Comparison of ENCODE assay signal across 14 mouse cellular contexts in the genomic region with DNA sequence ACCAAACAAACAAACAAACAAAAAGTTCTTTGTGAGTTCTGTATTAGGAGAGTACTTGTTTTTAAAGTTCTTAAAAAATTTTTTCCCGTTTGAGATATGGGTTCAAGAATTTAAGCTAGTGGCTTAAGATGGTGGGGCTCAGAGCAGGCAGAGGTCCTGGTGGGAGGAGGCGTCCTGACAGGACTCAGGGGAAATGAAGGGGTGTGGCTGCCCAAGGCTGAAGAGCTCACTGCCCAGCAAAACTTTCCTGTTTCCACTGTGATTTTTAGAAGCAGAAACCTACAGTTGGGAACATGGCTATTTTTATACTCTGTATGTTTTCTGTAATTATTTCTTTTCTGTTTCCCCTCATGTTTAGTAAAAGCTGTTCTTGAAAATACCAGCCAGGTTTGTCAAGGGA. TPM values are rescaled to one million over a fixed set of nuclear protein-coding genes. Genes with fewer than 3 reads are reported as not detected.
DNase-seq lines count a peak whose midpoint lies in the region; ATAC-seq lines count a peak whose summit lies in the region.
"Had no signal": no experiment of that assay in that cellular context is flagged by ENCODE, and none has a peak within 500 bp of the region (broad histone marks: within the 10 kb centered on the region; RNA-seq: fewer than 3 reads in every experiment).

No protein-coding gene starts in this region.

- H3K4me3 ChIP-seq in heart, embryonic 12.5 days: no peak overlapping the region
- no peak overlapping the region for H3K4me3 ChIP-seq in liver, embryonic 12.5 days
- no peak overlapping the region for H3K4me3 ChIP-seq in liver, embryonic 11.5 days (ENCODE audit: low read depth, low read length)
- H3K4me3 ChIP-seq in forebrain, embryonic 10.5 days: no peak overlapping the region
- H3K4me3 ChIP-seq: forebrain, embryonic 13.5 days; neural tube, embryonic 13.5 days had no signal

- no peak overlapping the region for H3K9ac ChIP-seq in heart, embryonic 12.5 days
- no peak overlapping the region for H3K9ac ChIP-seq in liver, embryonic 12.5 days
- no peak overlapping the region for H3K9ac ChIP-seq in liver, embryonic 11.5 days (ENCODE audit: low read depth, low read length)
- H3K9ac ChIP-seq: forebrain, embryonic 13.5 days; neural tube, embryonic 13.5 days had no signal

- ATAC-seq in heart, embryonic 12.5 days (ENCODE audit: insufficient number of reproducible peaks, low FRiP score): no peak
- ATAC-seq in liver, embryonic 12.5 days: 0 out of 2 replicates have a peak, but pooled peaks have one; percentile 51
- ATAC-seq in liver, embryonic 11.5 days (replicated peaks; ENCODE audit: low FRiP score): no peak
- ATAC-seq in activated CD4-positive, CD25-positive, alpha-beta regulatory T cell, adult 4 months: no peak
- ATAC-seq: forebrain, embryonic 13.5 days; Patski had no signal

- H3K36me3 ChIP-seq in heart, embryonic 12.5 days: no peaks in the 10 kb centered on the region
- no peaks in the 10 kb centered on the region for H3K36me3 ChIP-seq in liver, embryonic 12.5 days
- no peaks in the 10 kb centered on the region for H3K36me3 ChIP-seq in liver, embryonic 11.5 days (ENCODE audit: control insufficient read depth, insufficient read depth, low read length)
- no peaks in the 10 kb centered on the region for H3K36me3 ChIP-seq in forebrain, embryonic 10.5 days (replicated peaks)
- H3K36me3 ChIP-seq: neural tube, embryonic 13.5 days had no signal

- DNase-seq in heart, adult 11 months: peak; percentile 95
- no peak for DNase-seq in liver, embryonic 11.5 days (ENCODE audit: low spot score)
- DNase-seq in heart, postnatal 10 days: peak; percentile 38 to 39
- peak; percentile 42 to 53 for DNase-seq in kidney, postnatal 36 days
- no peak for DNase-seq in forebrain, embryonic 10.5 days (ENCODE audit: extremely low spot score, low spot score)
- DNase-seq: B cell, adult 2 months; cerebellum, adult 9-11 months; lung, postnatal 14 days had no signal

- no peaks in the 10 kb centered on the region for H3K4me1 ChIP-seq in heart, embryonic 12.5 days (replicated peaks)
- peaks cover 23% of the 10 kb centered on the region for H3K4me1 ChIP-seq in liver, embryonic 12.5 days
- H3K4me1 ChIP-seq in liver, embryonic 11.5 days (replicated peaks; ENCODE audit: control insufficient read depth, insufficient read depth, low read length): no peaks in the 10 kb centered on the region
- no peaks in the 10 kb centered on the region for H3K4me1 ChIP-seq in forebrain, embryonic 10.5 days
- H3K4me1 ChIP-seq: neural tube, embryonic 13.5 days had no signal

- no peak overlapping the region for H3K4me2 ChIP-seq in heart, embryonic 12.5 days
- no peak overlapping the region for H3K4me2 ChIP-seq in liver, embryonic 12.5 days
- H3K4me2 ChIP-seq in liver, embryonic 11.5 days: no peak overlapping the region
- H3K4me2 ChIP-seq: forebrain, embryonic 13.5 days; neural tube, embryonic 13.5 days had no signal

- WGBS in heart, embryonic 12.5 days: 27% methylated on average over 2 of the region's 2 CpGs
- WGBS in liver, embryonic 12.5 days (ENCODE audit: insufficient replicate concordance): 14% methylated on average over 2 of the region's 2 CpGs
- 22% methylated on average over 2 of the region's 2 CpGs for whole genome bisulfite sequencing in liver, embryonic 11.5 days
- 58% methylated on average over 2 of the region's 2 CpGs for WGBS in forebrain, embryonic 10.5 days

- no peak overlapping the region for H3K27ac ChIP-seq in heart, embryonic 12.5 days (ENCODE audit: poor library complexity, severe bottlenecking)
- H3K27ac ChIP-seq in liver, embryonic 12.5 days: no peak overlapping the region
- H3K27ac ChIP-seq in liver, embryonic 11.5 days (ENCODE audit: low read depth, low read length): no peak overlapping the region
- no peak overlapping the region for H3K27ac ChIP-seq in forebrain, embryonic 10.5 days
- H3K27ac ChIP-seq: forebrain, embryonic 13.5 days; neural tube, embryonic 13.5 days had no signal

- peaks cover 4% of the 10 kb centered on the region for H3K9me3 ChIP-seq in heart, embryonic 12.5 days (replicated peaks)
- H3K9me3 ChIP-seq in liver, embryonic 12.5 days (replicated peaks): no peaks in the 10 kb centered on the region
- no peaks in the 10 kb centered on the region for H3K9me3 ChIP-seq in liver, embryonic 11.5 days (ENCODE audit: control insufficient read depth, low read length)
- no peaks in the 10 kb centered on the region for H3K9me3 ChIP-seq in forebrain, embryonic 10.5 days
- H3K9me3 ChIP-seq: forebrain, embryonic 13.5 days; neural tube, embryonic 13.5 days had no signal

- intact Hi-C loops in heart, postnatal 10 days (cut with DNase I): no loop called here

- H3K27me3 ChIP-seq in heart, embryonic 12.5 days (replicated peaks): no peaks in the 10 kb centered on the region
- H3K27me3 ChIP-seq in liver, embryonic 12.5 days (replicated peaks): peaks cover 3% of the 10 kb centered on the region; the same call in 1 of the 2 replicates
- no peaks in the 10 kb centered on the region for H3K27me3 ChIP-seq in liver, embryonic 11.5 days (replicated peaks; ENCODE audit: control insufficient read depth, insufficient read depth, low read length)
- H3K27me3 ChIP-seq in forebrain, embryonic 10.5 days (ENCODE audit: poor library complexity, severe bottlenecking): no peaks in the 10 kb centered on the region
- H3K27me3 ChIP-seq: forebrain, embryonic 13.5 days; neural tube, embryonic 13.5 days; Patski had no signal

RNA-seq across cellular contexts. Expression of gene Picalm, which starts 38.3 kb away (rescaled TPM):
- polyA plus RNA-seq in heart, embryonic 12.5 days (2016; fragmentation: Nextera tagmentation; extraction: Ambion mirVana): 38.8 and 40.7 TPM in 2 replicates
- 71.1 and 73.2 TPM in 2 replicates for polyA plus RNA-seq in liver, embryonic 12.5 days (2016; fragmentation: Nextera tagmentation; extraction: Ambion mirVana)
- 62.6 and 65.9 TPM in 2 replicates for polyA plus RNA-seq in liver, embryonic 11.5 days (2014; fragmentation: Nextera tagmentation; extraction: Ambion mirVana)
- 100 to 1,000 TPM; 218 to 284 TPM for total RNA-seq in heart, postnatal 10 days (2021)
- 10 to 100 TPM; 49.7 to 85.7 TPM for polyA plus RNA-seq in activated CD4-positive, CD25-positive, alpha-beta regulatory T cell, adult 4 months (2017; shearing (Covaris generic))
- polyA plus RNA-seq in forebrain, embryonic 10.5 days (2016; fragmentation: Nextera tagmentation; extraction: Ambion mirVana): 22.9 and 25.0 TPM in 2 replicates

Comparison
In these comparisons a context has a peak if more than half of its experiments do, and no peak if none do; other contexts are left out.
1. DNase-seq: peak in heart, adult 11 months (single experiment), heart, postnatal 10 days (2 of 2) and kidney, postnatal 36 days (2 of 2); none in liver, embryonic 11.5 days (single experiment) and forebrain, embryonic 10.5 days (single experiment).